Mouse (Mus musculus): Measurements from ENCODE around the gene Gak. TPM values are rescaled to one million over a fixed set of nuclear protein-coding genes. Genes with fewer than 3 reads are reported as not detected.
"Not testable (repeated sequence)": the region's sequence is repeated elsewhere in the genome, so short reads cannot be mapped to it uniquely, and the experiment has no call there.

The Gak gene
- total RNA-seq, 2 experiments from 2014 or later = 14.2 to 14.3 TPM

DNA sequence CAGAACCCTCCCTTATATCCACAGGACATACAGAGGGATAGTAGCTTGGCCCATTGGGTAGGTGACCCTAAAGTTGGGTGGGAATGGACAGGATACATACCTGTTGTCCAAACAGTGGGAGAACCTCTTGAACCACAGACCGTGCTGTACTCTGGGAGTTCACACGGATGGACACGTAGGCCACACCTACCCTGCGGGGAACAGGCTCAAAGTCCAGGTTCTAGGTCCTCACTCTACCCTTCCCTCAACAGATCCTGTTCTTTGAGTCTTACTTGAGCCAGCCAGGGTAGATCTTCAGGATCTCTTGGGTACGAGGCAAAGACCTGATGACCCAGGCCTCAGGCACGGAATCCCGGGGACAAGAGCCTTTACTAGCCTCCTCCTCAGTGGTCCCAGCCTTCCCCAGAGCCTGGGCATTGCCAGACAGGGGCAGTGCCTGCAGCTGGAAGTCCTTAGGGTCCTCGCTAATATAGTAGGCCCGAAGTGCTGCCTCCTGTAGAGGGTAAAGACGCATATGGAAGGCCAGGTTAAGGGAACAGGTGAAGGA, 25.0 kb upstream of the Gak start:
- no peak overlapping the region for H3K27ac ChIP-seq
- DNase-seq = no peak
- no peak overlapping the region for H3K4me3 ChIP-seq
- intact Hi-C loops (cut with DNase I) = loop anchor here (5.0 kb wide), 1 partner anchor 227 kb away; no protein-coding TSS in a partner anchor
- no peak for TF ChIP-seq CTCF (IDR thresholded peaks at IDR 0.05)

GRCm38 (mm10) chr5:108653341-108653740, 23.8 kb upstream of the Gak start:
- intact Hi-C loops (cut with DNase I) = loop anchor here (5.0 kb wide), 1 partner anchor 226 kb away; no protein-coding TSS in a partner anchor

DNA sequence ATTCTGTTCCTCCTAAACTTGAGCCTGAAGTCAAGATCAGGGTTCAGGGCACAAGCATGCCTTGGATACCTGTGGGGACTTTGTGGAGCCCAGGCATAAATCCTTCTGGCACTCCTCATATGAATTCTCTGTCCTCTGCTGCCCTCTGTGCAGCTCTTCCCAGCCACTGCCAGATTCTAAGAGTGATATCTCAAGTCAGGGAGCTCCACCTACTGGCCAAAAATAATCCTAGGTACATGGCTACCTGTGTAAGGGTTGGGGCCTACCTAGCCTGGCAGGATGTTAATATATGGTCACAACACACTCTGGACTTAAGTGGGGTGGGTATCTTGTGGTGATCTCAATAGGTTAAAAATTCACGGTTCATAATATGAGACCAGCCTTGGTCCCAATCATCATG, 22.3 kb upstream of the Gak start:
- DNase-seq = peak; percentile 59
- intact Hi-C loops (cut with DNase I) = loop anchor here (5.0 kb wide), 1 partner anchor 225 kb away; no protein-coding TSS in a partner anchor
- TF ChIP-seq CTCF (IDR thresholded peaks at IDR 0.05) = peak; percentile 74
- Histone ChIP-seq H3K27ac (peak overlapping the region; percentile 28; the same call in 1 of the 2 replicates), H3K4me3 (no peak overlapping the region)

More at GRCm38 (mm10) chr5:108653341-108653740, 23.8 kb upstream of the Gak start:
- DNase-seq = no peak
- TF ChIP-seq CTCF (IDR thresholded peaks at IDR 0.05) = no peak
- no peak overlapping the region for H3K27ac ChIP-seq
- H3K4me3 ChIP-seq = no peak overlapping the region

GRCm38 (mm10) chr5:108651136-108651720, 21.7 kb upstream of the Gak start:
- DNase-seq = no peak
- TF ChIP-seq CTCF (IDR thresholded peaks at IDR 0.05) = no peak
- peak overlapping the region; percentile 28; the same call in 1 of the 2 replicates for H3K27ac ChIP-seq
- intact Hi-C loops (cut with DNase I) = loop anchor here (5.0 kb wide), 1 partner anchor 224 kb away; no protein-coding TSS in a partner anchor
- no peak overlapping the region for H3K4me3 ChIP-seq

DNA sequence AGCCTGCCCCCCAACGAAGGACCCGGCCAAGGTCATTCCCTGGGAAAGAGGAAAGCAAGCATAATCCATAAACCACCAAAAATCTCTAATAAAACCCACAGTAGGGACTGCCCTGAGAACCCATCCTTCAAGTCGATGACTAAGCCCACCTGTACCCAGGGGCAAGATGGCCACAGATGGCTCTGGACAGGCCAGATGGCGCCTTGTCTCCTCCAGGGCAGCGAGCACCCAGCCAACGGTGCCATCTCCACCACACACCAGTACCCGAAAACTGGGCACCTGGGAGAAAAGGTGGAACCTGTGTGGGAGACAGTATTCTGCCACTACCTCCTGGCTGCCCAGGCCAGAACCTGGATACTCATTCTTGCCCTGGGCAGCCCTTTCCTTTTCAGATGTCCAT, 20.8 kb upstream of the Gak start:
- H3K4me3 ChIP-seq = no peak overlapping the region
- no peak overlapping the region for H3K27ac ChIP-seq
- no peak for DNase-seq
- intact Hi-C loops (cut with DNase I) = loop anchor here (5.0 kb wide), 1 partner anchor 223 kb away; no protein-coding TSS in a partner anchor
- no peak for TF ChIP-seq CTCF (IDR thresholded peaks at IDR 0.05)

DNA sequence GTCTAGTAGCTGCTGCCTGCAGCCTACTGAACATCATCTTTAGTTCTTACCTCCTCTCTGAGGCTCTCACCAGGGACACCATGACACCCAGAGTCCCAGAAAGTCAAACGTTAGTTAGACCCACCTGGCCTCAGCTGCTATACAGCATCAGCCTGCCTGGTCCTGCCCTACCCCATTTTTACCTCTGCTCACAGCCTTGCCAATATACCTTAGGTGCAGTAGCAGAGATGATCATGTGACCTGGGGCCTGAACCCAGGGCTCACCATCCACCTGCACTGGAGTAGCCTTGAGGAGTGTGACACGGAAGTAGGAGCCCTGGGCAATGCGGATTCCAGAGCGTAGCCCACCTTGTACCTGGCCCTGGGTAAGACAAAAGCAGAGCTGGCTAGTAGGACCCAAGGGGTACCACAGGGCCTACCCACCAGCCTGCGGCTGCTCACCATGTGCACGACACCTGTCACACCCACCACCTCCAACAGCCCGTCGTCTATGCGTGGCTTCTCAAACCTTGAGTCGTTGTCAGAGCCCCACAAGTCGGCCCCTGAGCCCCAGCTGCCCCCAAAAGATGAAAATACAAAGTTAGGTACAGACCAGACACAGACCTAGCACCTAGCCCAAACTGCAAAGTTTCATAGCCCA, 19.5 kb upstream of the Gak start:
- TF ChIP-seq CTCF (IDR thresholded peaks at IDR 0.05) = no peak
- no peak for DNase-seq
- Histone ChIP-seq H3K27ac (no peak overlapping the region), H3K4me3 (no peak overlapping the region)
- intact Hi-C loops (cut with DNase I) = no loop called here

GRCm38 (mm10) chr5:108647820-108648465, 18.4 kb upstream of the Gak start:
- DNase-seq = no peak
- Histone ChIP-seq H3K4me3 (no peak overlapping the region), H3K27ac (no peak overlapping the region)
- intact Hi-C loops (cut with DNase I) = no loop called here
- TF ChIP-seq CTCF (IDR thresholded peaks at IDR 0.05) = no peak

GRCm38 (mm10) chr5:108647311-108647710, 17.8 kb upstream of the Gak start:
- no peak for TF ChIP-seq CTCF (IDR thresholded peaks at IDR 0.05)
- no peak for DNase-seq
- intact Hi-C loops (cut with DNase I) = no loop called here
- Histone ChIP-seq H3K27ac (no peak overlapping the region), H3K4me3 (no peak overlapping the region)

GRCm38 (mm10) chr5:108646343-108646660, 16.7 kb upstream of the Gak start:
- TF ChIP-seq CTCF (IDR thresholded peaks at IDR 0.05) = no peak
- peak overlapping the region; percentile 16; the same call in 1 of the 2 replicates for H3K27ac ChIP-seq
- no peak for DNase-seq
- intact Hi-C loops (cut with DNase I) = no loop called here
- no peak overlapping the region for H3K4me3 ChIP-seq

DNA sequence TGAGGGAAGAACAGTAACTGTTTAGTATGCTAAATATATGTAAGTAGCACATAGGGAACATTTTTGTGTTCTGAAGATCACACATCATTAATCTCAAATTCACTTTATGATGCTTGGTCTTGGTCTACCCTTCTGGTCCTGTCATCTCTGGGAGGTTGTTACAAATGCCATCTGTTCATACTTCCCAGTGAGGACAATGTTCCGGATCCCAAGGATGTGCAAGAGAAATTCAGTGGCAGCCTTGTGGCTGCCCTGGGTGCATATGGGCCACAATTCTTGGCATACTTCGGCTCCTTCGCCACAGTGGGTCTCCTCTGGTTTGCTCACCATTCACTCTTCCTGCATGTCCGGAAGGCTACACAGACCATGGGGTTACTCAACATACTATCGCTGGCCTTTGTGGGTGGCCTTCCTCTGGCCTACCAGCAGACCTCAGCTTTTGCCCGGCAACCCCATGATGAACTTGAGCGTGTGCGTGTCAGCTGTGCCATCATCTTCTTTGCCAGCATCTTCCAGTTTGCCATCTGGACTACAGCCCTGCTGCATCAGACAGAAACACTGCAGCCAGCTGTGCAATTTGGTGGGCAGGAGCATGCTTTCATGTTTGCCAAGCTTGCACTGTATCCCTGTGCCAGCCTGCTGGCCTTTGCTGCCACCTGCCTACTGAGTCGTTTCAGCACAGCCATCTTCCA, 16.2 kb upstream of the Gak start:
- peak; percentile 44 for TF ChIP-seq CTCF (IDR thresholded peaks at IDR 0.05)
- Histone ChIP-seq H3K4me3 (no peak overlapping the region), H3K27ac (peak overlapping the region; percentile 35; the same call in 1 of the 2 replicates)
- intact Hi-C loops (cut with DNase I) = no loop called here
- peak; percentile 55 for DNase-seq

- no peak for DNase-seq
- Histone ChIP-seq H3K27ac (no peak overlapping the region), H3K4me3 (no peak overlapping the region)
- TF ChIP-seq CTCF (IDR thresholded peaks at IDR 0.05) = no peak
- intact Hi-C loops (cut with DNase I) = no loop called here
These were observed 14.1 kb upstream of the Gak start for GRCm38 (mm10) chr5:108643674-108644073.

- TF ChIP-seq CTCF (IDR thresholded peaks at IDR 0.05) = no peak
- intact Hi-C loops (cut with DNase I) = no loop called here
These were observed 6.6 kb upstream of the Gak start for GRCm38 (mm10) chr5:108636172-108636571.

DNA sequence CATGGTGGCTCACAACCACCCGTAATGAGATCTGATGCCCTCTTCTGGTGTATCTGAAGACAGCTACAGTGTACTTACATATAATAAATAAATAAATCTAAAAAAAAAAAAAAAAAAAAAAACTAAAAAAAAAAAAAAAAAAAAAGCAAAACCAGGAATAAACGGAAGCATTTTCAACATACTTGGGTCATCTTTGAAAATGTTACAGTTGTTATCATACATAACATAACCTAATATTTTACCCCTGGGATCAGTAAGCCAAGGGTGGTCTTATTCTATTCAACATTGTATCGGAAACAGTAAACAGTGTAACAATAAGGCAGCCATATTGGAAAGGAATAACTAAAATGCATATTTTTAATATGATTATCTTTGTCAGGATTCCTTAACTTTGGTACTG, 4.5 kb upstream of the Gak start:
- not testable (repeated sequence) for DNase-seq, H3K27ac ChIP-seq, H3K4me3 ChIP-seq
- intact Hi-C loops (cut with DNase I) = loop anchor here (5.0 kb wide), 1 partner anchor 207 kb away; no protein-coding TSS in a partner anchor

More at GRCm38 (mm10) chr5:108636172-108636571, 6.6 kb upstream of the Gak start:
- DNase-seq = no peak
- Histone ChIP-seq H3K4me3 (no peak overlapping the region), H3K27ac (no peak overlapping the region)
